ENCODE assay signal across 8 mouse cellular contexts in the genomic region with DNA sequence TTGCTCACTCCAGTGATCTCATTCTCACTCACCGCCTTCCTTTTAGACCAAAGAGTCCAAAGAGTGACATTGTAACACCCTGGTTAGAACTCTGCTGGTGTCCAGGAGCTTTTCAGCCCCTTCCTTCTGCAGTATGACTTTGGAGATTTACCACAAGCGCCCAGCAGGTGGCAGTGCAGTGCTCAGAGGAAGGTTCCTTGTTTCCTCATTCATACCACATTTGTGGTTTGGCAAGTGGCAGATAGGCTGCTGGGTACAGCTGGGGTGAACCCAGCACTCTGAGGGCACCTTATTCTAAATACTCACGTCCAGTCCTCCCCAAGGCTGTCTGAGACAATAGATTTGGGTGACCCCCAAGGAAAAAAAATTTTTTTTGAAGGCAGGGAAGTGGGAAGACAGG.
A peak's percentile ranks its signal among the peaks of the same experiment; 100 is the strongest.
DNase-seq lines count a peak whose midpoint lies in the region; ATAC-seq lines count a peak whose summit lies in the region.

No protein-coding gene starts in this region.

- WGBS in neural tube, embryonic 15.5 days, result 27% methylated on average over 3 of the region's 3 CpGs
- WGBS in forebrain, embryonic 13.5 days, result 22% methylated on average over 3 of the region's 3 CpGs

- no peak overlapping the region for H3K9ac ChIP-seq in neural tube, embryonic 15.5 days (replicated peaks)
- H3K9ac ChIP-seq in forebrain, embryonic 13.5 days, result no peak overlapping the region

- H3K27me3 ChIP-seq in neural tube, embryonic 15.5 days (replicated peaks), result no peaks in the 10 kb centered on the region
- no peaks in the 10 kb centered on the region for H3K27me3 ChIP-seq in forebrain, embryonic 13.5 days

- DNase-seq in neural tube, embryonic 10.5 days (ENCODE audit: extremely low spot score, low spot score), result peak; percentile 77
- peak; percentile 25 to 63 for DNase-seq in adrenal gland, postnatal 4 days (ENCODE audit: low spot score in 2 of 2)
- peak; percentile 56 to 78 for DNase-seq in kidney, postnatal 25 days
- peak; percentile 68 for DNase-seq in lung, adult 18-20 months
- DNase-seq in right cerebral cortex, adult 2 months (ENCODE audit: low spot score in 2 of 2), result peak; percentile 85 to 88
- DNase-seq in yolk sac, embryonic 10.5 days (ENCODE audit: low spot score), result peak; percentile 8

- no peak for ATAC-seq in neural tube, embryonic 15.5 days (ENCODE audit: low FRiP score)
- ATAC-seq in forebrain, embryonic 13.5 days, result peak; percentile 43; the same call in 1 of the 2 replicates

- H3K4me1 ChIP-seq in neural tube, embryonic 15.5 days, result no peaks in the 10 kb centered on the region
- H3K4me1 ChIP-seq in forebrain, embryonic 13.5 days, result no peaks in the 10 kb centered on the region

- H3K4me3 ChIP-seq in neural tube, embryonic 15.5 days (replicated peaks), result no peak overlapping the region
- H3K4me3 ChIP-seq in forebrain, embryonic 13.5 days, result no peak overlapping the region

- H3K36me3 ChIP-seq in neural tube, embryonic 15.5 days, result no peaks in the 10 kb centered on the region
- no peaks in the 10 kb centered on the region for H3K36me3 ChIP-seq in forebrain, embryonic 13.5 days (ENCODE audit: poor library complexity, severe bottlenecking)

- no peaks in the 10 kb centered on the region for H3K9me3 ChIP-seq in neural tube, embryonic 15.5 days (replicated peaks)
- H3K9me3 ChIP-seq in forebrain, embryonic 13.5 days (replicated peaks), result no peaks in the 10 kb centered on the region

- no peak overlapping the region for H3K27ac ChIP-seq in neural tube, embryonic 15.5 days (replicated peaks)
- no peak overlapping the region for H3K27ac ChIP-seq in forebrain, embryonic 13.5 days

- H3K4me2 ChIP-seq in neural tube, embryonic 15.5 days, result no peak overlapping the region
- no peak overlapping the region for H3K4me2 ChIP-seq in forebrain, embryonic 13.5 days

Comparison
In these comparisons a context has a peak if more than half of its experiments do, and no peak if none do; other contexts are left out.
1. DNase-seq: peak in every context shown above with its lines; median percentile 86 in right cerebral cortex, adult 2 months; 77 in neural tube, embryonic 10.5 days; 68 in lung, adult 18-20 months; 67 in kidney, postnatal 25 days; 44 in adrenal gland, postnatal 4 days; 8 in yolk sac, embryonic 10.5 days.